ENCODE assay signal across 8 mouse cellular contexts in the genomic region with DNA sequence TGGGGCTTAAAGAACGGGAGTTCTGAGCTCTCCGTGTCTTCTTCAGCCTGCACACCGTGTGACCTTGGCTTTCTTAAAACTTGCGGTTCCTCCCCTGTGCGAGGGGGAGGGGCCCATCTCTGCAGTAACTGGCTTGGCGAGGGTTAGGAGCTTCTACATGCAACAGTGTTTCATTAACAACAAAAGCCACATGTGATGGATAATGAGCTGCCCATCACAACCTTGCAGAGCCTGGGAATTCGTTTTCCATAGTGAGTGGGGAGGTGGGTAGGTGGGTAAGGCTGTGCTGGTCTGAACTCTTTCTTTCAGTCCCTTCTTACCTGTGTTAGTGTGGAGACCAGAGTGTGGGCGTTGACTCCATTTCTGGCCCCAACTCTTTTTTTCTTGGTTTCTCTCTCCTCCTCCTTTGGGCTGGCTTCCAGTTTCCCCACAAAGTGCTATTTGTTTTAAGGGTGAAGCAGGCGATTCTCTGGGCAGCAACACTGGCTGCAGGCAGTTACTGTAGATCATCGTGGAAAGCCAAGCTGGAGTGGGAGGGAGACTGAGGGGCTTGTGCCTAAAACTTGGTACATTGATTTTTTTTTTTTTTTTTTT. TPM values are rescaled to one million over a fixed set of nuclear protein-coding genes. Genes with fewer than 3 reads are reported as not detected.
A peak's percentile ranks its signal among the peaks of the same experiment; 100 is the strongest.
DNase-seq lines count a peak whose midpoint lies in the region; ATAC-seq and TF ChIP-seq lines count a peak whose summit lies in the region.

No protein-coding gene starts in this region.

- 38% methylated on average over 10 of the region's 10 CpGs for WGBS in hindbrain, embryonic 15.5 days
- 24% methylated on average over 10 of the region's 10 CpGs for WGBS in liver, postnatal 0 days (ENCODE audit: insufficient replicate concordance)
- 64% methylated on average over 10 of the region's 10 CpGs for WGBS in heart, embryonic 12.5 days

- peaks cover 41% of the 10 kb centered on the region for H3K4me1 ChIP-seq in hindbrain, embryonic 15.5 days (replicated peaks)
- peaks cover 48% of the 10 kb centered on the region for H3K4me1 ChIP-seq in liver, postnatal 0 days (ENCODE audit: insufficient read depth)
- H3K4me1 ChIP-seq in heart, embryonic 12.5 days (replicated peaks) = peaks cover 35% of the 10 kb centered on the region

- DNase-seq in layer of hippocampus, adult 11-12 months (ENCODE audit: low spot score) = peak; percentile 70
- no peak for DNase-seq in layer of hippocampus, adult 9-10 months (ENCODE audit: low spot score)
- DNase-seq in NIH3T3 (ENCODE audit: low read depth) = peak; percentile 76
- peak; percentile 30 for DNase-seq in liver, postnatal 0 days
- DNase-seq in thymus, postnatal 25 days = peak; percentile 54
- no peak for DNase-seq in cerebellum, postnatal 4 days (ENCODE audit: low spot score in 2 of 2)

- H3K9me3 ChIP-seq in hindbrain, embryonic 15.5 days = no peaks in the 10 kb centered on the region
- no peaks in the 10 kb centered on the region for H3K9me3 ChIP-seq in liver, postnatal 0 days (ENCODE audit: low read length)
- H3K9me3 ChIP-seq in heart, embryonic 12.5 days (replicated peaks) = 0 out of 2 replicates have a peak, but pooled peaks cover 4% of the 10 kb centered on the region

- H3K9ac ChIP-seq in hindbrain, embryonic 15.5 days = no peak overlapping the region
- no peak overlapping the region for H3K9ac ChIP-seq in liver, postnatal 0 days (replicated peaks)
- no peak overlapping the region for H3K9ac ChIP-seq in heart, embryonic 12.5 days

- peak; percentile 50; the same call in 1 of the 2 replicates for ATAC-seq in hindbrain, embryonic 15.5 days (ENCODE audit: low FRiP score, low read depth)
- ATAC-seq in liver, postnatal 0 days = no peak
- no peak for ATAC-seq in heart, embryonic 12.5 days (ENCODE audit: insufficient number of reproducible peaks, low FRiP score)

- no peak overlapping the region for H3K4me3 ChIP-seq in hindbrain, embryonic 15.5 days
- H3K4me3 ChIP-seq in liver, postnatal 0 days (ENCODE audit: low read depth, low read length) = no peak overlapping the region
- H3K4me3 ChIP-seq in heart, embryonic 12.5 days = no peak overlapping the region

- no peak for TF ChIP-seq CTCF in liver, postnatal 0 days (IDR thresholded peaks at IDR 0.05; ENCODE audit: low read depth)

- no peak for TF ChIP-seq EP300 in liver, postnatal 0 days (IDR thresholded peaks at IDR 0.05; ENCODE audit: low read depth)

- H3K27me3 ChIP-seq in hindbrain, embryonic 15.5 days = no peaks in the 10 kb centered on the region
- H3K27me3 ChIP-seq in liver, postnatal 0 days (ENCODE audit: insufficient read depth, low read length) = no peaks in the 10 kb centered on the region
- H3K27me3 ChIP-seq in heart, embryonic 12.5 days (replicated peaks) = peaks cover 54% of the 10 kb centered on the region

- H3K36me3 ChIP-seq in hindbrain, embryonic 15.5 days = 0 out of 2 replicates have a peak, but pooled peaks cover 3% of the 10 kb centered on the region
- no peaks in the 10 kb centered on the region for H3K36me3 ChIP-seq in liver, postnatal 0 days (replicated peaks; ENCODE audit: insufficient read depth, low read length)
- H3K36me3 ChIP-seq in heart, embryonic 12.5 days = no peaks in the 10 kb centered on the region

- H3K27ac ChIP-seq in hindbrain, embryonic 15.5 days (replicated peaks) = peak overlapping the region; percentile 69
- H3K27ac ChIP-seq in liver, postnatal 0 days (ENCODE audit: low read depth) = peak overlapping the region; percentile 26; the same call in 1 of the 2 replicates
- no peak overlapping the region for H3K27ac ChIP-seq in heart, embryonic 12.5 days (ENCODE audit: poor library complexity, severe bottlenecking)

- peak overlapping the region; percentile 14; the same call in 1 of the 2 replicates for H3K4me2 ChIP-seq in hindbrain, embryonic 15.5 days
- no peak overlapping the region for H3K4me2 ChIP-seq in liver, postnatal 0 days (ENCODE audit: low read depth, low read length)
- H3K4me2 ChIP-seq in heart, embryonic 12.5 days = no peak overlapping the region

RNA-seq across cellular contexts. Expression of gene Lrrc8d, which starts 15.9 kb away (rescaled TPM):
- 29.7 and 35.6 TPM in 2 replicates for polyA plus RNA-seq in hindbrain, embryonic 15.5 days (2015; fragmentation: Nextera tagmentation; extraction: Ambion mirVana)
- 11.6 TPM in 2 replicates for polyA plus RNA-seq in liver, postnatal 0 days (2015; fragmentation: Nextera tagmentation; extraction: Ambion mirVana)
- 10.5 and 10.7 TPM in 2 replicates for polyA plus RNA-seq in heart, embryonic 12.5 days (2016; fragmentation: Nextera tagmentation; extraction: Ambion mirVana)

Comparison
In these comparisons a context has a peak if more than half of its experiments do, and no peak if none do; other contexts are left out.
1. DNase-seq: peak in layer of hippocampus, adult 11-12 months (single experiment), NIH3T3 (single experiment), liver, postnatal 0 days (single experiment) and thymus, postnatal 25 days (single experiment); none in layer of hippocampus, adult 9-10 months (single experiment) and cerebellum, postnatal 4 days (0 of 2).